Mouse (Mus musculus): ENCODE data around the gene Pafah2.

- TF ChIP-seq CTCF (IDR thresholded peaks at IDR 0.05; ENCODE audit: low read depth, low read length) (no peak), EP300 (IDR thresholded peaks at IDR 0.05; ENCODE audit: insufficient read depth, low read depth, low read length) (peak; percentile 43; the same call in 1 of the 2 replicates)
These were observed 71.5 kb downstream of the Pafah2 start for GRCm38 (mm10) chr4:134467435-134468214.
